ENCODE assay signal across 17 mouse cellular contexts in genomic region chr12:35039571-35039936, GRCm38 (mm10). TPM values are rescaled to one million over a fixed set of nuclear protein-coding genes. Genes with fewer than 3 reads are reported as not detected.
DNase-seq lines count a peak whose midpoint lies in the region; ATAC-seq and TF ChIP-seq lines count a peak whose summit lies in the region.
"Had no signal": no experiment of that assay in that cellular context is flagged by ENCODE, and none has a peak within 500 bp of the region (broad histone marks: within the 10 kb centered on the region; RNA-seq: fewer than 3 reads in every experiment).

No protein-coding gene starts in this region.

- no peaks in the 10 kb centered on the region for H3K36me3 ChIP-seq in heart, embryonic 11.5 days (ENCODE audit: control insufficient read depth, insufficient read depth, low read length)
- no peaks in the 10 kb centered on the region for H3K36me3 ChIP-seq in macrophage (ENCODE audit: inconsistent target)
- H3K36me3 ChIP-seq: neural tube, embryonic 15.5 days had no signal

- intact Hi-C loops in heart, postnatal 10 days (cut with DNase I) = loop anchor here (5.0 kb wide), 1 partner anchor 132 kb away; no protein-coding TSS in a partner anchor
- intact Hi-C loops in left cerebral cortex, adult 2 months (cut with DNase I) = no loop called here

- H3K4me2 ChIP-seq in heart, embryonic 11.5 days = peak overlapping the region; percentile 65

- DNase-seq in heart, postnatal 10 days = no peak
- DNase-seq in left cerebral cortex, adult 2 months (ENCODE audit: extremely low spot score in 1 of 2, low spot score in 2 of 2) = no peak
- no peak for DNase-seq in left cerebral cortex, adult 18-20 months (ENCODE audit: low spot score in 2 of 2)
- DNase-seq in cerebellum, adult 11-12 months = no peak
- DNase-seq in right cerebral cortex, postnatal 4 days = no peak
- DNase-seq: cerebellum, adult 2 months; kidney, adult 11 months; layer of hippocampus, adult 9-11 months; thymus, postnatal 14 days had no signal

- no peak for TF ChIP-seq CTCF in left cerebral cortex, adult 2 months (IDR thresholded peaks at IDR 0.05)

- peaks cover 34% of the 10 kb centered on the region for H3K79me2 ChIP-seq in macrophage (ENCODE audit: inconsistent target)

- no peaks in the 10 kb centered on the region for H3K27me3 ChIP-seq in heart, embryonic 11.5 days (ENCODE audit: control insufficient read depth, insufficient read depth, low read length)
- H3K27me3 ChIP-seq: neural tube, embryonic 15.5 days had no signal

- peaks cover 7% of the 10 kb centered on the region for H3K4me1 ChIP-seq in heart, embryonic 11.5 days (ENCODE audit: control insufficient read depth, insufficient read depth, low read length)
- H3K4me1 ChIP-seq: neural tube, embryonic 15.5 days had no signal

- H3K27ac ChIP-seq in heart, embryonic 11.5 days (ENCODE audit: low read depth, low read length) = peak overlapping the region; percentile 24; the same call in 1 of the 2 replicates
- H3K27ac ChIP-seq in left cerebral cortex, adult 2 months = peak overlapping the region; percentile 89
- H3K27ac ChIP-seq in macrophage = peak overlapping the region; percentile 98
- H3K27ac ChIP-seq: neural tube, embryonic 15.5 days had no signal

- H3K9me3 ChIP-seq in heart, embryonic 11.5 days (replicated peaks; ENCODE audit: control insufficient read depth, low read length) = no peaks in the 10 kb centered on the region
- H3K9me3 ChIP-seq: neural tube, embryonic 15.5 days had no signal

- H3K4me3 ChIP-seq in heart, embryonic 11.5 days (ENCODE audit: low read depth, low read length) = no peak overlapping the region; the same call in 1 of the 2 replicates
- no peak overlapping the region for H3K4me3 ChIP-seq in left cerebral cortex, adult 2 months
- H3K4me3 ChIP-seq in macrophage (ENCODE audit: inconsistent target) = no peak overlapping the region

- H3K9ac ChIP-seq in heart, embryonic 11.5 days (ENCODE audit: low read depth, low read length) = no peak overlapping the region
- H3K9ac ChIP-seq: neural tube, embryonic 15.5 days had no signal

- no peak for ATAC-seq in heart, embryonic 11.5 days (replicated peaks; ENCODE audit: insufficient number of reproducible peaks, low FRiP score, low TSS enrichment)
- ATAC-seq in granulocyte monocyte progenitor cell, adult 5-6 weeks (replicated peaks; ENCODE audit: poor library complexity, severe bottlenecking) = peak; percentile 53

- 65% methylated on average over 5 of the region's 5 CpGs for WGBS in heart, embryonic 11.5 days (ENCODE audit: insufficient replicate concordance)
- 16% methylated on average over 5 of the region's 5 CpGs for WGBS in macrophage (ENCODE audit: missing documents)

RNA-seq across cellular contexts. Expression of gene Snx13, which starts 7.4 kb away (rescaled TPM):
- polyA plus RNA-seq in heart, embryonic 11.5 days (2014; fragmentation: Nextera tagmentation; extraction: Ambion mirVana) = 26.8 and 37.4 TPM in 2 replicates
- 10 to 100 TPM; 59.5 to 64.5 TPM for total RNA-seq in heart, postnatal 10 days (2021)
- total RNA-seq in left cerebral cortex, adult 2 months (2021) = 10 to 100 TPM; 61.1 to 67.2 TPM
- total RNA-seq in left cerebral cortex, adult 18-20 months (2021) = 10 to 100 TPM; 65.2 to 68.8 TPM
- 14.4 and 15.6 TPM in 2 replicates for total RNA-seq in granulocyte monocyte progenitor cell, adult 5-6 weeks (2014; fragmentation: Nextera tagmentation)
- total RNA-seq in granulocyte monocyte progenitor cell, adult 5-6 weeks (2017) = 26.5 and 30.5 TPM in 2 replicates
- total RNA-seq in macrophage (2018; cell fraction: chromatin; rRNA removed) = 100 to 1,000 TPM in 23 of 26 experiments, 10 to 100 TPM in 3; 68.8 to 237 (median 186) TPM
- total RNA-seq in macrophage (2018; cell fraction: cytosol; rRNA removed) = 10 to 100 TPM; 49.9 to 78.7 (median 64.0) TPM
- total RNA-seq in macrophage (2018; cell fraction: nucleus; rRNA removed) = 100 to 1,000 TPM in 16 of 26 experiments, 10 to 100 TPM in 10; 51.2 to 169 (median 110) TPM
- polyA plus RNA-seq in macrophage (2018) = 39.4 to 55.8 TPM (median 52.3 TPM) in 3 replicates

RNA-seq across cellular contexts. Expression of gene Prps1l1, which starts 55.0 kb away (rescaled TPM):
- not detected in 2 replicates for polyA plus RNA-seq in heart, embryonic 11.5 days (2014; fragmentation: Nextera tagmentation; extraction: Ambion mirVana)
- total RNA-seq in heart, postnatal 10 days (2021) = not detected
- total RNA-seq in left cerebral cortex, adult 2 months (2021) = not detected
- total RNA-seq in left cerebral cortex, adult 18-20 months (2021) = not detected
- not detected in 2 replicates for total RNA-seq in granulocyte monocyte progenitor cell, adult 5-6 weeks (2014; fragmentation: Nextera tagmentation)
- total RNA-seq in granulocyte monocyte progenitor cell, adult 5-6 weeks (2017) = 0.05 and 0.95 TPM in 2 replicates
- total RNA-seq in macrophage (2018; cell fraction: chromatin; rRNA removed) = not detected
- not detected for total RNA-seq in macrophage (2018; cell fraction: cytosol; rRNA removed)
- not detected for total RNA-seq in macrophage (2018; cell fraction: nucleus; rRNA removed)
- not detected in 3 replicates for polyA plus RNA-seq in macrophage (2018)
- total RNA-seq: MEL had no signal
- polyA plus RNA-seq: C2C12; cerebellum, adult 2 months; frontal cortex, adult 2 months; limb, embryonic 11.5 days; neural tube, embryonic 15.5 days had no signal

Comparison
In these comparisons a context has a peak if more than half of its experiments do, and no peak if none do; other contexts are left out.
1. H3K27ac ChIP-seq: peak in every context shown above with its lines; median percentile 98 in macrophage; 89 in left cerebral cortex, adult 2 months; 24 in heart, embryonic 11.5 days.